Mouse (Mus musculus): ENCODE measurements around the gene Wbp2.

- TF ChIP-seq CTCF (IDR thresholded peaks at IDR 0.05; ENCODE audit: low read depth) (no peak), EP300 (IDR thresholded peaks at IDR 0.05; ENCODE audit: low read depth) (no peak)
Observed at GRCm38 (mm10) chr11:116036671-116037070, 50.1 kb downstream of the Wbp2 start.
